Comparison of ENCODE assay signal across 11 mouse cellular contexts in the genomic region with DNA sequence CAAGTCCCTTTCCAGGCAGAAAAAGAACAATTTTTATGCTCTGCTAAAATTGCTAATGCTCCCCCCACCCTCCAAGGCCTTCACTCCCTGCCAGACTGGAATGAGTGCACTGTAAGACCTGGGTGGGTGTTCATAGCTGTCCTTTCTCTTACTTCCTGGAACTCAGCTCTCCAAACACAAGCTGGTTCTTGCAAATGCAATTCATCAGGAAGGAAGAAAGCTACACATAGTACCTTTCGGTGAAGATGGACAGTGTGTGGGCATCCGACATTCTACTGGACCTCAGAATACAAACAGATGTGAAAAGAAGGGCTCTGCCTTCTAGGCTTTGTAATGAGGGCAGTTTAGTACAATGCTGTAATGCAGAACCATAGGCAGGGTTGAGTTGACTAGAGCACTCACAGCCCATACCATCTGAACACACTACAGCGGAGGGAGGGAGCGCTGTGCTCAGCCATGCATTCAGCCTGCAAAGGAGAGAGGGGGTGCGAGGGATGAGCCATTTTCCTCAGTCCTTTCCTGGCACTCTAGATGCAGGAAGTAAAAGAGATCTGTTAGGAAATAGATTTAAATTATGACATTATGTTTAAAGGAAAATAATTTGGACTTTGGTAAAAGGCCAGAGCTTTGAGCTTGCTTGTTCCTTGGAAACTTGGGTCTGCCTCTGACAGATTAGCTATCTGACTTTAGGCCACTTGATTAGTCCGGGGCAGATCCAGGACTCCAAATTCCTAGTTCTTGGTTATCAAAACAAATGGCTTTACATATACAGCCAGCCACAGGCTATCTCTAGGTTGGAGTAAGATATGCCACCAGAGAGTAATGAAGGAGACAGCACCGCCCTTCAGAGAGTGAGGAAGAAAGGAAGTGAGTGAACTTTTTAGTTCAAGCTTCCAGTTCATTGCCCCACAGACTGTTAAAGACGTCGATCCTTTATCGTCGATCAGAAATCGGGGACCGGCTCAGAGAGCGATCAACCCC.
DNase-seq lines count a peak whose midpoint lies in the region; ATAC-seq and TF ChIP-seq lines count a peak whose summit lies in the region.
"Had no signal": no experiment of that assay in that cellular context is flagged by ENCODE, and none has a peak within 500 bp of the region (broad histone marks: within the 10 kb centered on the region; RNA-seq: fewer than 3 reads in every experiment).

No protein-coding gene starts in this region.

- H3K9ac ChIP-seq in heart, postnatal 0 days (replicated peaks; ENCODE audit: low read depth, low read length): no peak overlapping the region
- H3K9ac ChIP-seq in lung, postnatal 0 days (replicated peaks; ENCODE audit: low read depth): no peak overlapping the region
- no peak overlapping the region for H3K9ac ChIP-seq in stomach, embryonic 15.5 days

- intact Hi-C loops in heart, postnatal 10 days (cut with DNase I): loop anchor here (1.0 to 10.0 kb wide), 5 partner anchors 63 to 699 kb away; no protein-coding TSS in a partner anchor

- ATAC-seq in heart, postnatal 0 days (ENCODE audit: insufficient read depth, low read depth): no peak
- ATAC-seq in lung, postnatal 0 days: peak; percentile 19; the same call in 1 of the 2 replicates
- ATAC-seq in stomach, embryonic 15.5 days (ENCODE audit: insufficient read depth, low FRiP score, low read depth): 0 out of 2 replicates have a peak, but pooled peaks have one; percentile 39
- ATAC-seq: CD4-positive, CD25-positive, alpha-beta regulatory T cell, adult 4 months had no signal

- H3K4me1 ChIP-seq in heart, postnatal 0 days (ENCODE audit: control insufficient read depth, insufficient read depth): no peaks in the 10 kb centered on the region
- H3K4me1 ChIP-seq in lung, postnatal 0 days (ENCODE audit: insufficient read depth, low read depth, low read length): peaks cover 3% of the 10 kb centered on the region; the same call in 1 of the 2 replicates
- no peaks in the 10 kb centered on the region for H3K4me1 ChIP-seq in lung, adult 2 months (ENCODE audit: control insufficient read depth, insufficient read depth, low read length)
- peaks cover 11% of the 10 kb centered on the region; the same call in 1 of the 2 replicates for H3K4me1 ChIP-seq in stomach, embryonic 15.5 days
- H3K4me1 ChIP-seq: limb, embryonic 10.5 days had no signal

- no peak for TF ChIP-seq EP300 in heart, postnatal 0 days (IDR thresholded peaks at IDR 0.05; ENCODE audit: low read depth)
- TF ChIP-seq EP300 in lung, postnatal 0 days (IDR thresholded peaks at IDR 0.05): no peak

- H3K4me3 ChIP-seq in heart, postnatal 0 days (ENCODE audit: low read depth, low read length): no peak overlapping the region
- H3K4me3 ChIP-seq in lung, postnatal 0 days (ENCODE audit: low read depth, low read length): no peak overlapping the region
- H3K4me3 ChIP-seq in lung, adult 2 months (replicated peaks; ENCODE audit: extremely low read depth, low read depth, low read length): no peak overlapping the region
- H3K4me3 ChIP-seq in stomach, embryonic 15.5 days (replicated peaks): no peak overlapping the region
- H3K4me3 ChIP-seq: limb, embryonic 10.5 days; myocyte had no signal

- H3K27ac ChIP-seq in heart, postnatal 0 days (ENCODE audit: low read depth): peak overlapping the region; percentile 31; the same call in 1 of the 2 replicates
- peak overlapping the region; percentile 17; the same call in 1 of the 2 replicates for H3K27ac ChIP-seq in lung, postnatal 0 days (ENCODE audit: low read length)
- H3K27ac ChIP-seq in stomach, embryonic 15.5 days: peak overlapping the region; percentile 26; the same call in 1 of the 2 replicates
- H3K27ac ChIP-seq: limb, embryonic 10.5 days had no signal

- H3K9me3 ChIP-seq in heart, postnatal 0 days (replicated peaks; ENCODE audit: control insufficient read depth, low read length): no peaks in the 10 kb centered on the region
- no peaks in the 10 kb centered on the region for H3K9me3 ChIP-seq in lung, postnatal 0 days (ENCODE audit: low read length)
- no peaks in the 10 kb centered on the region for H3K9me3 ChIP-seq in stomach, embryonic 15.5 days
- H3K9me3 ChIP-seq: limb, embryonic 10.5 days had no signal

- H3K4me2 ChIP-seq in heart, postnatal 0 days (ENCODE audit: low read depth, low read length): no peak overlapping the region
- H3K4me2 ChIP-seq in lung, postnatal 0 days (replicated peaks; ENCODE audit: low read depth, low read length): no peak overlapping the region
- H3K4me2 ChIP-seq in stomach, embryonic 15.5 days: no peak overlapping the region

- TF ChIP-seq CTCF in heart, postnatal 0 days (IDR thresholded peaks at IDR 0.05; ENCODE audit: low read depth): no peak
- no peak for TF ChIP-seq CTCF in lung, postnatal 0 days (IDR thresholded peaks at IDR 0.05)
- no peak for TF ChIP-seq CTCF in lung, adult 2 months (IDR thresholded peaks at IDR 0.05; ENCODE audit: insufficient read depth, low read length)

- no peaks in the 10 kb centered on the region for H3K36me3 ChIP-seq in heart, postnatal 0 days (replicated peaks; ENCODE audit: control insufficient read depth, insufficient read depth, low read length)
- no peaks in the 10 kb centered on the region for H3K36me3 ChIP-seq in lung, postnatal 0 days (ENCODE audit: insufficient read depth, low read length)
- no peaks in the 10 kb centered on the region for H3K36me3 ChIP-seq in stomach, embryonic 15.5 days
- H3K36me3 ChIP-seq: limb, embryonic 10.5 days had no signal

- no peaks in the 10 kb centered on the region for H3K27me3 ChIP-seq in heart, postnatal 0 days (ENCODE audit: control insufficient read depth, insufficient read depth, low read length)
- no peaks in the 10 kb centered on the region for H3K27me3 ChIP-seq in lung, postnatal 0 days (replicated peaks; ENCODE audit: insufficient read depth, low read length)
- H3K27me3 ChIP-seq in stomach, embryonic 15.5 days (replicated peaks): no peaks in the 10 kb centered on the region

- TF ChIP-seq POLR2A in lung, adult 2 months (IDR thresholded peaks at IDR 0.05; ENCODE audit: borderline replicate concordance, extremely low read depth, low read depth, low read length): no peak

- DNase-seq in heart, postnatal 0 days (ENCODE audit: low spot score): no peak
- no peak for DNase-seq in heart, postnatal 10 days
- peak; percentile 23 for DNase-seq in lung, postnatal 0 days (ENCODE audit: low spot score)
- no peak for DNase-seq in lung, adult 2 months
- DNase-seq in kidney, postnatal 14 days: peak; percentile 8
- DNase-seq in urinary bladder, adult 18-20 months (ENCODE audit: low spot score in 2 of 2): no peak
- DNase-seq in cerebellum, adult 18-20 months: no peak

- 67% methylated on average over 14 of the region's 14 CpGs for WGBS in heart, postnatal 0 days
- WGBS in lung, postnatal 0 days: 72% methylated on average over 14 of the region's 14 CpGs
- 79% methylated on average over 14 of the region's 14 CpGs for WGBS in lung, adult 2 months
- 76% methylated on average over 14 of the region's 14 CpGs for WGBS in stomach, embryonic 15.5 days

Comparison
In these comparisons a context has a peak if more than half of its experiments do, and no peak if none do; other contexts are left out.
1. DNase-seq: peak in lung, postnatal 0 days (single experiment) and kidney, postnatal 14 days (single experiment); none in heart, postnatal 0 days (single experiment), heart, postnatal 10 days (0 of 2), lung, adult 2 months (single experiment), urinary bladder, adult 18-20 months (0 of 2) and cerebellum, adult 18-20 months (0 of 2).
2. Peak in every context shown above with its lines, with median percentiles within 50 percentile points of each other: H3K27ac ChIP-seq.